ENCODE assay signal across 10 mouse cellular contexts in the genomic region with DNA sequence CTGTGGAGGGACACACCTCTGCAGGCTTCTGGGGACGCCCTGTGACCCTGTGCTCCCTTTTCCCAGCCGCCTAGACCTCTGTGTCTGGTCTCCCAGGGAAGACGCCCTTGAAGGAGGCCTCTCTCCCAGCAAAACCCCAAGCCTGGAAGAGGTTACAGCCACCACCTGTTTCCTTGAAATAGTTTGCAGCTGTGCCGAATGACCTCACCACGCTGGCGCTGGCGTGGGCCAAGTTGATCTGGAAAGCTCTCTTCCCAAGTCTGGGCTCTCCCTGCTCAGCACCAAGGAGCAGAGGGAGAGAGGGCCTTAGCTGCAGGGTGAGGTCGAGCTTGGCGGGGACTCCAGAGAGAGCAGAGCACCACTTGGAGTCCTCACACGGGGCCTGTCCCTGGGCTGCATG. TPM values are rescaled to one million over a fixed set of nuclear protein-coding genes. Genes with fewer than 3 reads are reported as not detected.
A peak's percentile ranks its signal among the peaks of the same experiment; 100 is the strongest.
DNase-seq lines count a peak whose midpoint lies in the region; ATAC-seq and TF ChIP-seq lines count a peak whose summit lies in the region.
"Had no signal": no experiment of that assay in that cellular context is flagged by ENCODE, and none has a peak within 500 bp of the region (broad histone marks: within the 10 kb centered on the region; RNA-seq: fewer than 3 reads in every experiment).

No protein-coding gene starts in this region.

- H3K27ac ChIP-seq in heart, postnatal 0 days (ENCODE audit: low read depth), result no peak overlapping the region
- H3K27ac ChIP-seq in hindbrain, embryonic 11.5 days (ENCODE audit: low read depth, low read length), result no peak overlapping the region
- H3K27ac ChIP-seq: neural tube, embryonic 13.5 days had no signal

- no peak overlapping the region for H3K4me2 ChIP-seq in heart, postnatal 0 days (ENCODE audit: low read depth, low read length)
- no peak overlapping the region for H3K4me2 ChIP-seq in hindbrain, embryonic 11.5 days (replicated peaks; ENCODE audit: low read depth, low read length)
- H3K4me2 ChIP-seq: neural tube, embryonic 13.5 days had no signal

- H3K4me3 ChIP-seq in heart, postnatal 0 days (ENCODE audit: low read depth, low read length), result no peak overlapping the region
- H3K4me3 ChIP-seq in hindbrain, embryonic 11.5 days (ENCODE audit: low read depth, low read length), result no peak overlapping the region
- H3K4me3 ChIP-seq: neural tube, embryonic 13.5 days had no signal

- 36% methylated on average over 10 of the region's 10 CpGs for WGBS in heart, postnatal 0 days
- WGBS in hindbrain, embryonic 11.5 days, result 59% methylated on average over 10 of the region's 10 CpGs

- H3K9ac ChIP-seq in heart, postnatal 0 days (replicated peaks; ENCODE audit: low read depth, low read length), result no peak overlapping the region
- H3K9ac ChIP-seq in hindbrain, embryonic 11.5 days (ENCODE audit: low read depth, low read length), result no peak overlapping the region
- H3K9ac ChIP-seq: neural tube, embryonic 13.5 days had no signal

- no peaks in the 10 kb centered on the region for H3K36me3 ChIP-seq in heart, postnatal 0 days (replicated peaks; ENCODE audit: control insufficient read depth, insufficient read depth, low read length)
- no peaks in the 10 kb centered on the region for H3K36me3 ChIP-seq in hindbrain, embryonic 11.5 days (ENCODE audit: control insufficient read depth, insufficient read depth, low read length)
- H3K36me3 ChIP-seq: neural tube, embryonic 13.5 days had no signal

- no peak for TF ChIP-seq EP300 in heart, postnatal 0 days (IDR thresholded peaks at IDR 0.05; ENCODE audit: low read depth)

- TF ChIP-seq CTCF in heart, postnatal 0 days (IDR thresholded peaks at IDR 0.05; ENCODE audit: low read depth), result no peak

- H3K9me3 ChIP-seq in heart, postnatal 0 days (replicated peaks; ENCODE audit: control insufficient read depth, low read length), result no peaks in the 10 kb centered on the region
- H3K9me3 ChIP-seq in hindbrain, embryonic 11.5 days (ENCODE audit: control insufficient read depth, low read length), result no peaks in the 10 kb centered on the region
- H3K9me3 ChIP-seq: neural tube, embryonic 13.5 days had no signal

- ATAC-seq in heart, postnatal 0 days (ENCODE audit: insufficient read depth, low read depth), result peak; percentile 79
- 0 out of 2 replicates have a peak, but pooled peaks have one; percentile 10 for ATAC-seq in monocyte, adult 5-6 weeks (replicated peaks; ENCODE audit: insufficient number of reproducible peaks, low FRiP score, low TSS enrichment, poor library complexity, severe bottlenecking)
- ATAC-seq in hindbrain, embryonic 11.5 days (ENCODE audit: low FRiP score), result no peak

- peak; percentile 57 for DNase-seq in embryo, embryonic 11 days
- DNase-seq in embryo, embryonic 10 days (ENCODE audit: low spot score), result no peak
- peak; percentile 48 for DNase-seq in ZHBTc4 (ENCODE audit: low read depth, low spot score)
- DNase-seq in heart, postnatal 0 days (ENCODE audit: low spot score), result peak; percentile 24
- no peak for DNase-seq in frontal cortex, adult 2 months (ENCODE audit: extremely low spot score in 1 of 2, low spot score in 1 of 2)
- no peak for DNase-seq in thymus, postnatal 36 days
- no peak for DNase-seq in hindbrain, embryonic 11.5 days (ENCODE audit: low spot score)
- DNase-seq: cerebellum, adult 9-11 months had no signal

- H3K27me3 ChIP-seq in heart, postnatal 0 days (ENCODE audit: control insufficient read depth, insufficient read depth, low read length), result 0 out of 2 replicates have a peak, but pooled peaks cover 8% of the 10 kb centered on the region
- no peaks in the 10 kb centered on the region for H3K27me3 ChIP-seq in hindbrain, embryonic 11.5 days (ENCODE audit: control insufficient read depth, insufficient read depth, low read length)
- H3K27me3 ChIP-seq: neural tube, embryonic 13.5 days had no signal

- no peaks in the 10 kb centered on the region for H3K4me1 ChIP-seq in heart, postnatal 0 days (ENCODE audit: control insufficient read depth, insufficient read depth)
- no peaks in the 10 kb centered on the region for H3K4me1 ChIP-seq in hindbrain, embryonic 11.5 days (replicated peaks; ENCODE audit: control insufficient read depth, insufficient read depth, low read length)
- H3K4me1 ChIP-seq: neural tube, embryonic 13.5 days had no signal

RNA-seq across cellular contexts. Expression of a gene that starts 1.8 kb away (rescaled TPM):
- total RNA-seq in heart, postnatal 0 days (2014; rRNA removed; ENCODE audit: low replicate concordance), result 0.70 and 0.95 TPM in 2 replicates
- 0.57 and 1.2 TPM in 2 replicates for polyA plus RNA-seq in heart, postnatal 0 days (2015; fragmentation: Nextera tagmentation; extraction: Ambion mirVana)
- total RNA-seq in monocyte, adult 5-6 weeks (2017), result 8.6 to 25.7 TPM (median 13.4 TPM) in 3 replicates
- polyA plus RNA-seq in frontal cortex, adult 2 months (2012; rRNA removed), result 11.9 and 12.3 TPM in 2 replicates
- polyA plus RNA-seq in hindbrain, embryonic 11.5 days (2014; fragmentation: Nextera tagmentation; extraction: Ambion mirVana), result 6.8 and 10.5 TPM in 2 replicates

Comparison
In these comparisons a context has a peak if more than half of its experiments do, and no peak if none do; other contexts are left out.
1. DNase-seq: peak in embryo, embryonic 11 days (single experiment), ZHBTc4 (single experiment) and heart, postnatal 0 days (single experiment); none in embryo, embryonic 10 days (single experiment), frontal cortex, adult 2 months (0 of 2), thymus, postnatal 36 days (0 of 2) and hindbrain, embryonic 11.5 days (single experiment).